Mouse (Mus musculus) gastrocnemius, postnatal 25 days (tissue): ENCODE data around the gene Map4. TPM values are rescaled to one million over a fixed set of nuclear protein-coding genes. Genes with fewer than 3 reads are reported as not detected.
"Not testable (repeated sequence)": the region's sequence is repeated elsewhere in the genome, so short reads cannot be mapped to it uniquely, and the experiment has no call there.

Experiments
- DNase-seq: peaks from one replicate; pipeline ENCODE4 v3.0.0; 2022
- total RNA-seq, 2 experiments: library from RNA; stranded (reverse); gene quantifications; 1 replicate in 1 of 2; 2 replicates in 1 of 2; pipeline ENCODE4 v1.2.3; 2021

Map4 gene
- total RNA-seq, 2 experiments from 2014 or later: 426 to 444 TPM

DNA sequence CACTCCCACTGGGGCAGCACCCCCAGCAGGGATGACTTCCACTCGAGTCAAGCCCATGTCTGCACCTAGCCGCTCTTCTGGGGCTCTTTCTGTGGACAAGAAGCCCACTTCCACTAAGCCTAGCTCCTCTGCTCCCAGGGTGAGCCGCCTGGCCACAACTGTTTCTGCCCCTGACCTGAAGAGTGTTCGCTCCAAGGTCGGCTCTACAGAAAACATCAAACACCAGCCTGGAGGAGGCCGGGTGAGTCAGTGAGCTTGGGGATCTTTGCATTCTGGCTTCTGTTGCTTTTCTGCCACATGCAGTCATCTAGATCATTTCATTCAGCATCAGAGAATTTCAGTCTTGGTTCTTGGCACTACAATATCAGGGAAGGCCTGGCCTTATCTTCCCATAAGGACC lies 137.5 kb downstream of the Map4 start:
- no peak for DNase-seq

DNA sequence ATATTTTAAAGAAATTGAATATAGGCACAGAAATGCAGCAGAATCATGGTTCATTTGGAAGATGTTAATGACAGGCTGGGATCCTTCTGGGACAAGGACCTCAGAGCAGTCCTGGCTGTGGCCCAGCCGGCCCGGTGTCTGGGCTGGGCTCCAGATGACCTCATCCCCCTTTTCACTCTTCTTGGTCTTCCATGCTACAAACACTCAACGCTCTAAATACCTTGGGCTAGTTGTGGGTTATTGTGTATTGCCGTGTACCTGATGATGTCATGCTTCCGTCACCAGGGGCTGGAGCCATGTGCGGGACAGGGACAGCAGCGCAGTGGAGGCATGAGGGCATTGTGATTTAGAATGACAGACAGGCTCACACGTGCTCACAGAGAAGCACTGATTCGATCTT lies 139.1 kb downstream of the Map4 start:
- DNase-seq: peak; percentile 43

DNA sequence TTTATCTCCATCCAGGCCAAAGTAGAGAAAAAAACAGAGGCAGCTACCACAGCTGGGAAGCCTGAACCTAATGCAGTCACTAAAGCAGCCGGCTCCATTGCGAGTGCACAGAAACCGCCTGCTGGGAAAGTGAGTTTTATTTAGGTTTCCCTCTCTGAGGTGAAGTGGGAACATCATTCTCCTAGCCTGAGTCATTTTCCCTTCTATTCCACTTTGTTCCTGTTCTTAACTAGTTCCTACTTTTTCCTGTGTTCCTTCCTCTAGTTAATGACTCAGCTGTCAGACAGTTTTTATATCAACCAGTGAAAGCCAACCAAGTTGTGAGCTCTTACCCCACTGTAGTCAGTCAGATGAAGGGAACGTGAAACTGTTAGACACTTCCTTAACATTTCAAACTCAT lies 139.8 kb downstream of the Map4 start:
- DNase-seq: no peak

DNA sequence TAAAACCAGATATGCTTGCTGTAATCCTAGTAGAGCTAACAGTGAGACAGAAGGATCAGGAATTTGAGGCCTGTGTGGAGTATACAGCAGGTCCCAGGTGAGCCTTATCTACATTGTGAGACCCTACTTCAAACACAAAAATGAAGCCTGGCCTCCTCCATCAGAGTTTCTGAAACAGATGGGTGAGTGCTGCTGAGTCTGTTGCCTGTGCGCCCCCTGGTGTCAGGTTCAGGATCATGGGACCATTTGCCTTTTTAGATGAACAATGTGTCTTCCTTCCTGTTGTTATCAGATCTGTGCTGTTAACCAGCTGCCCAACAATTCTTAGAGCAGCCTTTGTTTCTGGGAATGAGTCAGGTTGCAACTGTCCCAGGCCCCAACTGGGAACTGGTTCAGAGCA lies 140.6 kb downstream of the Map4 start:
- DNase-seq: peak; percentile 44

DNA sequence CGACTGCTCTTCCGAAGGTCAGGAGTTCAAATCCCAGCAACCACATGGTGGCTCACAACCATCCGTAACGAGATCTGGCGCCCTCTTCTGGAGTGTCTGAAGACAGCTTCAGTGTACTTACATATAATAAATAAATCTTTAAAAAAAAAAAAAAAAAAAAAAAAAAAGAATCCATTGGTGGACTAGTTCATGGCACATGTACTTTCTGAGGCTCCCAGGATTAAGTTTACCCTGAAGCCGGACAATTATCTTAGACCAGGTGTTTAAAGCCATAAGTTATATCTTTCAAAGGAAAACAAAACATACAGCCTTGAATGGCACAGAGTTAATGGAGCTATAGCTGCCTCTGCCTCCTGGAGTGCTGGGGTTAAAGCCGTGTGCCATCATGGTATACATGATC lies 145.2 kb downstream of the Map4 start:
- not testable (repeated sequence) for DNase-seq

DNA sequence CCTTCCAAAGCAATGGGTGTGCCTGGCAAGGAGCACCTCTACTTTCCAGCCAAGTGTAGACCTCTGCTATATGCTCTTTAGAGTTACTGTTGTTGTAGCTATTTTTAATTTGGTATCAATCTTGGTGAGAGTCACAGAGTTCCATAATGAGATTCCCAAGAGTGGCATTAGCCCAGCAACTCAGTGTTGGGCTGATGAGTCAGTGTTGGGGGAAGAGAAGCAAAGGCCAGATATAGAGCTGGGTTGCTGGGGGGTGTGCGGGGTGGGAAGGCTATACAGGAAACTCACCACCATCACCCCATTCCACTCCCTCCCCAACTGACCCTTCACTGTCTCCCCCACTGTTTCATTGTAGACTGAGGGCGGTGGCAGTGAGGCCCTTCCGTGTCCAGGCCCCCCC lies 149.8 kb downstream of the Map4 start:
- no peak for DNase-seq

DNA sequence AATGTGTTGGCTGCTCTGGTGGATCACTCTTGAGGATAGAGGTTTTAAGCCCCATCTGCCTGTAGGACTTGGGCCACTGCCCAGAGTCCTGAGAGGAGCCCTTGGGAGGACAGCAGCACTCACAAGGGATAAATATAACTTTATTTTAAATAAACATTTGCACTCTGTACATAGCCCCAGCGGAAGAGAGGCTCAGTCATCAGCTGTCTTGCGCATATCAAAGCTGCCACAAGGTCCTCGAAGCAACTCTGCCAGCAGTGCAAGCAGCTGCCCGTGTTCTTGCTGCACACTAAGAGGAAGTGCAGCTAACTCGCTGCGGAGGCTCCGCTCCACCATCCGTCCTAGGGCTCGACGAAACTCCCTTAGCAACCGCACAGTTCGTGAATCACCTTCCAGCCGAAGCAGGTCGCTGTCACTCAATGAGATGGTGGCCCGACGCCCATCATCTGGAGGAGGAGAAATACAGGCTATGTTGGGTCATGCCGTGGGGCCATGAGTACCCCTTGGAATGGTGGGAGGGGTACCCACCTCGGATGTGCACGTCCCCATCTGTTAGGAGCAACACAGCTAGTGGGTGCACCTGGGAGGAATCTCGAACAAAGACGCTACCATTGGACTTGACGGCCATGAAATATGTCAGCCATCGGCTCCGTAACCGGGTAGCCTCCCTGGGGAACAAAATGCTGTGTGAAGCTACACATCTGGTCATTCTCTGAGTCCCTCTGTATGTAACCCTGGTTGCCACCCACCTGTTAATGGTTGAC lies 153.1 kb downstream of the Map4 start:
- peak; percentile 59 for DNase-seq

DNA sequence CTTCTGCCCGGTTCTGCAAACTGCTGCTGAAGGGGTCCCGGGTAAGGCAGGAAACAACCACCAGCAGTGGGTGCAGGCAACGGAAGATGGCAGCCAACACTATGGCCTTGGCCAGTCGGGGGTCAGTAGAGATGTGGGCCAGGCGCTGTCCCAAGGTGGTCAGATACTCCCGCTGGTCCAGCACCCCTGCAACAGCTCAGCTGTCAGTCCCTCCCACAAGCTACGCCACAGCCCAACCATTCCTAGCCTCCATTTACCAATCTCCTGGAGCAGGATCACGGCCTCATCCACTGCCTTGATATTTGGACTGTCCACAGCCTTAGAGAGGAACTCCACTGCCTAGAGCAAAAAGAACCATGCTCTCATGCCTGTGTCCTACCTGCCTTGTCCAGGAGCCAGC lies 154.4 kb downstream of the Map4 start:
- DNase-seq: no peak

DNA sequence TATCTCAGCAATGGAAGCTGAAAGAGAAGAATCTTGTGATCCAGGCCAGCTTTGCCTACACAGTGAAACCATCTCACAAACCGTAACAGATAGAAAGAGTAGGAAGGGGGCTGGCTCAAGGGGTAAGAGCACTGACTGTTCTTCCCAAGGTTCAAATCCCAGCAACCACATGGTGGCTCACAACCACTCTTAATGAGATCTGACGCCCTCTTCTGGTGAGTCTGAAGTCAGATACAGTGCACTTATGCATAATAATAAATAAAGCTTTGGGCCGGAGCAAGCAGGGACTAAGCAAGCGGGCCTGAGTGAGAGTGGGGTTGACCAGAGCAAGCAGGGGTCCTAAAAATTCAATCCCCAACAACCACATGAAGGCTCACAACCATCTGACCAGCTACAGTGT lies 162.0 kb downstream of the Map4 start:
- DNase-seq: no peak

DNA sequence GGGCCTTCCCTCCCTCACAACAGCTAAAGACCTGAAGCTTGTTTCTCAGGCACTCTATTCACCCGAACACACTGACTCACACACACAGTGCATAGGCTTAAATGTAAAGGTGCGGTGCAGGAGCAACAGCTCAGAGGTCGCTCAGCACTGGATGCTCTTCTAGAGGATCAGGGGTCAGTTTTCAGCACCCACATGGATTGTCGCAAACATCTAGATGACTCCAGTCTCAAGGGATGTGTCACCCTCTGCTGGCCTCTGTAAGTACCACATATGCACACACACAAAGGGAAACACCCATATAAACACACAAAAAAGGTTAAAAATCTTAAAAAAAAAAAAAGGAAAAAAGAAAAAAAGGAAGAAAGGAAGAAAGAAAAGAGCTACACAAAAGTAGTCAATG lies 163.5 kb downstream of the Map4 start:
- no peak for DNase-seq

DNA sequence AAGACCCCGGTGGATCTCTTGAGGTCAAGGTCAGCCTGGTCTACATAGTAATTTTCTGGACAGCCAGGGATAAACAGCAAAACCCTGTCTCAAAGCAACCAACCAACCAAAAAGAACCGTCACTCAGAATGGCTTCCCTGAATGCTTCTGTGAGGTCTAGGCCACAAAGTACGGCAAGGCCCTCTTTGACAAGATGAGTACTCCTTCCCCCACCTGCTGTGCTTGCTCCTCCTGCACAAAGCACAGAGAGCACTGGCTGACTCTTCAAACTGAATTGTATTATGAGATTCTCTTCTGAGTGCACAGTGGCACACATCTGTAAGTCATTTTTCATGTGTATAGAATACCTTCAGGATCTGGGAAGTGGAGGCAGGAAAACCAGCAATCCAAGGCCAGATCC lies 166.5 kb downstream of the Map4 start:
- no peak for DNase-seq

DNA sequence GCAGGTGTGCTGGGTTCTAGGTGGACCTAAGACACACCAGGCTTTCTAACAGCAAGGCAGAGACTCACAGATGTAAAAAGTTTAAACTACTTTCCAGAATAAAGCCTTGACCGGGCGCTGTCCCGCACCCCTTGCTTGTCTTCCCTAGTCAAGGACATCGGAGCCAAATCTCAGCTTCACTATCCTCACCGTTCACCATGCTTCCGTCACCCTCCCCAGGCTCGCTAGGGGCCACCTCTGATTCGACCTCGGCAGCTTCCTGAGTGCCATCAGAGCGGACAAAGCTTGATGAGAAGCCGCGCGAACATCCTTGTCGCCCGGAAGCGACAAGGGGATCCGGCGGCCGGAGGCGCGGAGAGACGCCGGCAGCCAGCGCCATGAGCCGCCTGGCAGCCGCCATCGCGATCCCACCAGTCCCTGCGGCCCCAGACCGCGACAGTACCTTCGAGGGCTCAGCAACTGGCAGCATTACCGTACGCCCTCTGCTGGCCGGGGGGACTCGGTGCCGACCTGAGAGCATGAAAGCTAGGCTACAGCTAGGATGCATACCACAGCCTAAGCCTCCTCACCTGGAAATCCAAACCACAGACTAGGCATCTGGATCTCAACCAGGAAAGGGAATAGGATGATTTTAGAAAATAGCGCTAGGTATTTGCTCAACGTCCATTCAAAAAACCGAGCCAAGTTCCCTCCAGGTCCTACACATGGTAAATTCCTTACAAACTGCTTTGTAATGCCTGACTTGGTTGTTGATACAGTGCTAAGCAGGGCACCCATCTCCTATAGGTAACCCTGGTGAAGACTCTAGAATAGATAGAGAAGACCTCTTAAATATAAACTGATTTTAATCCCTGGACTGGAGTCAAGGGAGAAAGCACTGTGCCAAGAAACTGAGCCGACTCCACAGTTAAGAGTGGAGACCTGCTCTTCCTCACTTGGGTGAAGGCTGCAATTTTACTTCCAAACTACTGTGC lies 169.7 kb downstream of the Map4 start:
- peak; percentile 84 for DNase-seq

DNA sequence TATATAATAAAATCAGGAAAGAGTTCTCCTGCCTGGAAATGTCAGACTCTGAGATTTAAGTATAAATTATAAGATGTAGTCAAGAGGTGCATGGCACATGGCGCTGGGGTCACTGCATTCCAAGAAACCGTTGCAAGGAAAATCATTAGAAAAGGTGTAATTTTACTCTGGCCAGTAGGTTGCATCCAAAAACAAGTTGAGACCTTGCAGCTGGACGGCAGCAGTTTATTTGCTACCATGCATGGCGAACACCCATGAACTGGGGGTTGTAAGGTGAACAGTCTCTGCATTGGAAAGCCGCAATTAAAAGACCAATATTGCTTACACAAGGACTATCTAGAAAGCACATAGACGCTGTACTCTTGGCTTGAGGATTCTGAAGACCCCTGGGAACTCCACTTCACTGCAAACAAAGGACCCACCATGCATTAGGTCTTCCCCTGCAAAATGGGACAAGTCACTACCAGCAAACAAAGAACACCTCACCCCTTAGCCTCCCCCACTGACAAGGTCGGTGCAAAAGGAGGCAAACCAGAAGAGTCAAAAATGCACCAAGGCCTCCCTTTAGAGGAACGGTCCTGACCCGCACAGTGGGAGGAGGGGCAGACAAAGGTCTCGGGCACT lies 185.2 kb downstream of the Map4 start:
- DNase-seq: no peak

DNA sequence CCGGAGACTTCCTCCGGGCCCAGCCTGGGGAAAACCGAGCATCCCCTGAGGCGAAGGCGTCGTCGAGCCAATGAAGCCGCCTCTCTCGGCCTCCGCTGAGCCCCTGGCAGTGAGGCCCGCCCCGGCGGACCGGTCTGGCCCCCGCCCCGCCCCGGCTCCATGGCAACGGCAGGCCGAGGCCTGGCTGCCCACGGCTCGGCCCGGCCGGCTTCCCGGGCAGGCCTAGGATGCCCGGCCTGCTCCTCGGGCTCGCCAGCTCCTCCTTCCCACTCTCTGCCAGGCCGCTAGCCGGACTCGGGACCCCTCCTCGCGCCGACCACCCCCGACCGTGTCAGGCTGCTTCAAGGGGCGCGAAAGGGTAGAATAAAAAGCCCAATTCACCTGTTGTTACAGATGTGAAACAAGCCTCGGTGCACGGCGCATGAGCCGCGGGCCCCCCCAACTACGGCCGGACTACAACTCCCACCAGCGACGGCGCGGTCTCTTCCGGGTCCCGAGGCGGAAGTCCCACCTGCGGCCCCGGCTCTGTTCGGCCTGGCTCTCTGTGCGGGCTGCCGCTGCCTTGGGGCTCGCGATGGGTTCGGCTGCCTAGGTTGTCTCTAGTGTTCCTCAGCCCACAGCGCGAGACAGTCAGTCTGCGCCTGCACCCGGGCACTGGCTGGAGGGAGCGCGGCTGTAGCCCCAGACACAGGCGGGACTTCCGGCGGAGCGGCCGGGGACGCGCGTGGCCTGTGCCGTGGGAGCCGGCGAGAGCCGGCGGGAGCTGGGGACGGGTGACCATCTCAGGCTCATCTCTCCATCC lies 185.9 kb downstream of the Map4 start, which contains the start of gene Smarcc1:
Gene Smarcc1 (plus strand): TSS at position 732 of the 802 bp plus-strand sequence.
- peak; percentile 88 for DNase-seq

DNA sequence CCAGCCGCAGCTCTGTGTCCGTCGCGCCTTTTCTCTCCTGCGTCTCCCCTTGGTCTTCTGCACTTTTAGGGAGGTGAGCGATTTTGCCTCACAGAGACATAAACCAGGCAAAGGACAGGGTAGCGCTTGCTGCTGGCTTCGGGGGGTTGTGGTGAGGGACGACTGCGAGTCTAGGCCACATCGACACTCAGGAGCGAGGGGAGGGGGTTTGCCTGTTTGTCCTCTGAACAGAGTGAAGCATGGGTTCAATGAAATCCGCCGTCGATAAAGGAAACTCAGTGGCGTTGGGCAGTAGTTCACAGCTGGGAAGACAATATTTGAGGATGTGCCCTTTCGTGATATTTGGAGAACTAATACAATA lies 186.5 kb downstream of the Map4 start, which contains the start of gene Dhx30:
Gene Dhx30 (minus strand): TSS at position 52 of the 361 bp plus-strand sequence.
- no peak for DNase-seq

DNA sequence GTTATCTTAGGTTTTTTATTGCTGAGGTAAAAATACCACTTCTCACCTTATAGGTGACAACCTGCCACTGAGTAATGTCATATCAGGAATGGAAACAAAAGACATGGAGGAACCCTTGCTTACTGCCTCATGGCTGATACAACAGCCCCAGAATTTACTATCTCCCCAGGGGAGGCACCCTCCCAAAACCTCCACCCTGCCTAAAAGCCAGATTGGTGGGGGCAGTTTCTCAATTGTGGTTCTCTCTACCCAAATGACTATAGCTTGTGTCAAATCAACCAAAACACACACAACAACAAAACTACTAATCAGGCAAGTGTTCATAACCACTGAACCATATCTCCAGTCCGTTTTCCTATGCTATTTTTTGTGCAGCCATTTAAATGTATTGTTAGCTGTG lies 187.0 kb downstream of the Map4 start:
- no peak for DNase-seq

DNA sequence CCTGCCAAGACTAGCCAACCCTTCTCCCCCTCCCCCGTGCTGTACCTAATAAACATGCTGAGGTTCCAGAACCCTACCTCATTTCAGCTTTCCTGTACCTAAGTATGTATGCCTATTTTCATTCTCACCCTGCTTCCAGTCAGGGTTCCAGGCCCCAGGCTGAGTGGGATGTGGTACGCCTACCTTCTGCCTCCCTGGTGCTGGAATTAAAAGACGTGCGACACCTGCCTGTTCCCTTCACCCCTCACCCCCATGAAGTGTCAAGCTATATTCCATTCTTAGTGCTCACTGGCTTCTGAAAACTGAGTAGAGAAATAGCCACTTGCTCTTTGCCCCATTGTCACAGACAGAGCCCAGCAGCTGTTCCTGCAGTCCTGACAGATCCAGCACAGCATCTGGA lies 190.2 kb downstream of the Map4 start:
- no peak for DNase-seq

DNA sequence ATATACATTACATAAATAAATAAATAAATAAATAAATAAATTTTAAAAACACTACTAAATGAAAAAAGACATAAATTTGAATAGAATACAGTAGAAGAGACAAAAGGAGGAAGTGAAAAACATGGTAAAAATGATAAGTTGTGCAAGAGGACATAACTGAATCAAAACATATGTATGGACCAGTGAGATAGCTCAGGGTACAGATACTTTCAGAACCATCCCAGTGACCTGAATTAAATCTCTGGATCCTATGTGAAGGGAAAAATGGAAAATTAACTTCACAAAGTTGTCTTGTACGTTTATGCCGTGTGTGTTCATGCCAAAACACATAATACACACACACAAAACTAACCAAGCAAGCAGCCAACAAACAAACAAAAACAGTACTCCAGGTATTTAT lies 192.1 kb downstream of the Map4 start:
- no peak for DNase-seq

DNA sequence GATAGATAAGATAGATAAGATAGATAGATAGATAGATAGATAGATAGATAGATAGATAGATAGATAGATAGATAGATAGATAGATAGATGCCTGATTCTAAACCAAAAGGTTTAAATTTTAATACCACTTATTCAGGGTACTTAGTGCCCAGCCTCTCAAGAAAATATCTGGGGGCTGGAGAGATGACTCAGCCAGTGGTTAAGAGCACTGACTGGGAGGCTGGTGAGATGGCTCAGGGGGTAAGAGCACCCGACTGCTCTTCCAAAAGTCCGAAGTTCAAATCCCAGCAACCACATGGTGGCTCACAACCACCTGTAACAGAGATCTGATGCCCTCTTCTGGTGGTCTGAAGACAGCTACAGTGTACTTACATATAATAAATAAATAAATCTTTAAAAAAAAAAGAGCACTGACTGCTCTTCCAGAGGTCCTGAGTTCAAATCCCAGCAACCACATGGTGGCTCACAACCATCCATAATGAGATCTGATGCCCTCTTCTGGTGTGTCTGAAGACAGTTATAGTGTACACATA lies 192.8 kb downstream of the Map4 start:
- not testable (repeated sequence) for DNase-seq

DNA sequence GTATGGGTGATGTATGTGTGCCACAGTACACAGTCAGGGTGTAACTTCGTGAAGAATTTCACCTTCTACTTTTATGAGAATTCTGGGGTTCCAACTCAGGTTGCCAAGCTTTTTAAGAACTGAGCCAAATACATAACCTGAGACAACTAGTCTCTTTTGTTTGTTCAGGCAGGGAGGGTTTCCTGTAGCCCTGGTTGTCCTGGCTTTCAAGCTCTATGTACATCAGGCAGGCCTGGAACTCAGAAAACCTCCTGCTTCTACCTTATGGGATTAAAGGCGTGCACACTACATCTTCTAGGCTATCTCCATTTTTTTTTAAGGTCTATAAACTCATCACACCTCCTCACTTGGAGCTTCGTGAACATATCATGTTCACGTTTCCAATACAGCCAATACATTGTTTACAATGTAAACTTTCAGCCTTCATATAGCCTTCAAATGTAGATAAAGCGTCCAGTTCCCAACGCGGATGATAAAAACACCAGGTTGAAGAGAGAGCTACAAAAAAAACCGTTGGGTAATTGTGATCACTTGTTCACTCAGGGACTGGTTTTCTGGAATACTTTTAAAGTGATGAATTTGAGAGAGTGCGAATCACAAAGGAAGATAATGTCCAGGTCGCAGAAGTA lies 199.8 kb downstream of the Map4 start:
- DNase-seq: no peak
